Mouse (Mus musculus) intestine, embryonic 16.5 days (tissue): ENCODE measurements at regions not wholly inside any gene's neighbourhood (a gene's known extent, or its start where the extent isn't known, plus 50 kb on each side); places are given as distances from the start of the nearest gene placed in this dataset.

Experiments used
- ATAC-seq: fragments of 200-750 bp; cut with Nextera tagmentation; 2 replicates; pipeline ENCODE4 v1.8.0; 2017; ENCODE audit warnings: moderate TSS enrichment, moderate library complexity
- H3K27ac ChIP-seq: fragments of 300-500 bp; sonication (generic); 2 replicates; pipeline ENCODE4 v1.5.1; 2014; ENCODE audit warnings: mild to moderate bottlenecking, low read length
- H3K27me3 ChIP-seq: fragments of 300-500 bp; sonication (generic); replicated peaks from 2 replicates; pipeline ENCODE4 v1.6.1; 2014; ENCODE audit warnings: low read length, control low read depth, mixed read lengths; ENCODE audit not compliant: control insufficient read depth, insufficient read depth
- H3K36me3 ChIP-seq: fragments of 300-500 bp; sonication (generic); 2 replicates; pipeline ENCODE4 v1.6.1; 2014; ENCODE audit warnings: low read length, control low read depth; ENCODE audit not compliant: control insufficient read depth, insufficient read depth
- H3K4me1 ChIP-seq: fragments of 300-500 bp; sonication (generic); 2 replicates; pipeline ENCODE4 v1.6.1; 2014; ENCODE audit warnings: low read length, control low read depth, mixed read lengths; ENCODE audit not compliant: control insufficient read depth, insufficient read depth
- H3K4me2 ChIP-seq: fragments of 300-500 bp; sonication (generic); 2 replicates; pipeline ENCODE4 v1.6.1; 2014; ENCODE audit warnings: low read depth, low read length, control low read depth
- H3K4me3 ChIP-seq: fragments of 300-500 bp; sonication (generic); 2 replicates; pipeline ENCODE4 v1.5.1; 2014; ENCODE audit warnings: mild to moderate bottlenecking, low read length
- H3K9ac ChIP-seq: fragments of 300-500 bp; sonication (generic); 2 replicates; pipeline ENCODE4 v1.6.1; 2014; ENCODE audit warnings: low read depth, low read length
- H3K9me3 ChIP-seq: fragments of 300-500 bp; sonication (generic); 2 replicates; pipeline ENCODE4 v1.6.1; 2016; ENCODE audit warnings: low read length, control low read depth; ENCODE audit not compliant: control insufficient read depth
- WGBS: fragments of 180-500 bp; shearing (Covaris S2); extraction: QIAGEN DNeasy Blood & Tissue Kit; methylation state at CpG from one replicate; pipeline ENCODE4 v1.1.7; 2014; 5-methylcytosine and 5-hydroxymethylcytosine counted together

DNA sequence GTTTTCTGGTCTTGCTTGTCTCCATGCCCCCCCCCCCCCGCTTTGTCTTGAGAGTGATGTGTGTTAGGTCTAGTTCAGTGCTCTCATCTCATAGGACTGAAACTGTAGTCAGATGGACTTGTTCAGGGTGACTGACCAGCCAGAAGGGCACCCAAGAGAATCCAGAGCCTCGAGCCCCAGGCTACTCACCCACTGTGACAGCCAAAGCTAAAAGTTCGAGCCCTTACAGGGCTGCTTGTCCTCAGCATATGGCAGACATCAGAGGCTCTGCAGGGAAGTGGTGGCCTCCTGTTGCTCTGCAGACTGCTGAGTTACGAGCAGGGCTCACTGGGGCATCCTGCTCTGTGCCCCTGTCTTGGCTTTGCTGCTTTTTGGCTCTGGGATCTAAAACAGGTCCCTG is 64.9 kb downstream of the Fam43a start:
- Histone ChIP-seq H3K9ac (no peak overlapping the region), H3K36me3 (no peaks in the 10 kb centered on the region), H3K27me3 (no peaks in the 10 kb centered on the region), H3K4me1 (no peaks in the 10 kb centered on the region), H3K4me3 (no peak overlapping the region), H3K27ac (no peak overlapping the region), H3K4me2 (no peak overlapping the region), H3K9me3 (no peaks in the 10 kb centered on the region)
- ATAC-seq = no peak
- WGBS = 62% methylated on average over 4 of the region's 4 CpGs

DNA sequence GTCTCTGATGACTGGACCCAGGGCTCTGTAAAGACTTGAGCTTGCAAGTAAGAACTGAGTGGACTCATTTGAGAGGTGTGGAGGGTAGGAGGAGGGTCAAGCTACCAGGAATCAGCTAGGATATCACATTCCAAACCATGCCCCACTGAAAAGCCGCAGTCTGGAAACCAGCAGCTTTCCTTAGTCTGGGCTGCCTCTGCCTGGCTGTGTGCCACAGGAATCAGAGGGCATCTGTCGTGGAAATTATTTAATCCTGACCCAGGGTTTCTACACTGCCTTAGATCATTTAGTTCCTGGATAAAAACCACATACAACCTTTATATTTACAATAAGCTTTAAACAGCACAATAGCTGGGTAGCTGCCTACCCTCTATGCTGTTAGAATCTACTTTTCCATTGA is 66.4 kb downstream of the Fam43a start:
- WGBS = 63% methylated on average over 2 of the region's 2 CpGs
- Histone ChIP-seq H3K4me1 (no peaks in the 10 kb centered on the region), H3K4me2 (no peak overlapping the region)

DNA sequence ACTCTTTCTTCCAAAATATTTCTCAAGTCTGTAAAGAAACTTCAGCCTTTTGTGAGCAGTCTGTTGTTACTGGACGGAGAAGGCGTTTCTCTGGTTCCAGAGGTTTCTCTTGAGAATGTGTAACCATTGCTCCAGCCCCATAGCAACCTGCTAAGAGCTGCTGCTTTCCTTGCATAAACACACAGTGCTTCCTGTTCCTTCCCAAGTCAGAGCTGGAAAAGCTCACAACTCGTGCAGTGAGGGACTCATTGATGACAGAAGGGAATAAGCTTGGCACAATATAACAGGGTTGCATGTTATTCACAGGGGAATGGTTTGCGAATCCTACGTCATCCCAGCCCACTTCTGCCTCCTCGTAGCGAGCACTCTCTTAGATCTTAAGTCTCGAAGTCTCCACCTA is 70.4 kb downstream of the Fam43a start:
- WGBS = 53% methylated on average over 8 of the region's 8 CpGs
- H3K4me1 ChIP-seq = no peaks in the 10 kb centered on the region
- H3K27ac ChIP-seq = no peak overlapping the region
- no peak for ATAC-seq
- H3K9me3 ChIP-seq = no peaks in the 10 kb centered on the region
- no peak overlapping the region for H3K9ac ChIP-seq
- H3K36me3 ChIP-seq = no peaks in the 10 kb centered on the region
- H3K27me3 ChIP-seq = no peaks in the 10 kb centered on the region
- H3K4me3 ChIP-seq = no peak overlapping the region
- H3K4me2 ChIP-seq = no peak overlapping the region

More for the DNA sequence above, 66.4 kb downstream of the Fam43a start:
- no peak overlapping the region for H3K9ac ChIP-seq
- H3K9me3 ChIP-seq = no peaks in the 10 kb centered on the region
- ATAC-seq = no peak
- H3K4me3 ChIP-seq = no peak overlapping the region
- no peaks in the 10 kb centered on the region for H3K36me3 ChIP-seq
- no peaks in the 10 kb centered on the region for H3K27me3 ChIP-seq
- H3K27ac ChIP-seq = no peak overlapping the region

DNA sequence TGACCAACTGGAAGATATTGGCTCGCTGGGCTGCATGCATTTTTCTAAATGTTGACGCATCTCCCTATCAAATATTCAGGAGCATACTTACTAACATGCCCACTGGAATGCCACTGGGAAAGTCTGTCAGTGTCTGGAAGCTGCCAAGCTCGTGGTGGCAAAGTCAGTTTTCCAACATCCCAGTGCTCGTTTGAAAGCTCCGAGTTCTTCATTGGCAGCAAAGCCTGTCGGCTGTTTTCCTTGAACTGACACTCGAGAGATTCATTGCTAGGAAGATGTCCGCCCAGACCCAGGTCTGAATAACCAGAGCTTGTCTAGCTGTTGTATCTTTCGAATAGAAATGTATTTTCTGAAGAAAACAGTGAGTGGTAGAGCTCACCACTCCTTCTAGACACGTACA is 72.1 kb downstream of the Fam43a start:
- no peaks in the 10 kb centered on the region for H3K36me3 ChIP-seq
- no peak overlapping the region for H3K9ac ChIP-seq
- no peak for ATAC-seq
- no peaks in the 10 kb centered on the region for H3K9me3 ChIP-seq
- H3K27me3 ChIP-seq = no peaks in the 10 kb centered on the region
- H3K4me3 ChIP-seq = no peak overlapping the region
- WGBS = 70% methylated on average over 10 of the region's 10 CpGs
- H3K27ac ChIP-seq = no peak overlapping the region
- no peaks in the 10 kb centered on the region for H3K4me1 ChIP-seq
- H3K4me2 ChIP-seq = no peak overlapping the region

DNA sequence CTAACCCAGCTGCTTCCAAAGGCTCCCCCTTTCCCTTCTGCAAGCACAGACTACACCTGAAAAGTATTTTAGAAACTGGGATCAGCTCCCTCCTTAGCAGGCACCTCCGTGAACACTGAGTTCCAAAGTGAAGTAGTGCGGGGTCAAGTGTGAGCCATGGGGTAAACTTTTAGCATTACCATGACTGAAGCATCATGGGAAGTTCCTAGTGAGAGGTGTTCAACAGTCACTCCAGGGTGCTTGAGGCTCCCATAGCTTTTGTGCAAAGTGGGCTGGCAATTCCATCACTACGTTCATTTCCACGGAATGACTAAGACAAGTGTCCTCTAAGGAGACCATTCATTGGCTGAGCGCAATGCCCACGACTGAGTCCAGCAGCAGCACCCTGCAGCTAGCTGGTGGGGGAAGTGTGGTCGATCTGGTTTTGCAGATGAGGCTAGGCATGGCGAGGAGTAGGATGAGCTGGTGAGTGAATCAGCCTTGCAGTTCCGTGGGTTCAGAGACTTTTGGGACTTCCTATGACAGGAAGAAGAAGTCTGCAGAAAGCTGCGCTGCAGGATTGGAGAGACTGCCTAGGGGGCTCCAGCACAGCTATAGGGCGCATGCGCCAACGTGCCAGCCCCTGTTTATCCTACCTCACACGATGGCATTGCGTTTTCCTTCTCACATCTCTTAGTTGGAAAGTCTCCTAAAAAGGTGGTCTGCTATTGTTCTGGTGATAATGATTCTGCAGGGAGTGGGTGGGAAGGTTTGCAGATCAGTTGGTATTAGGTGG is 73.4 kb downstream of the Fam43a start:
- no peaks in the 10 kb centered on the region for H3K9me3 ChIP-seq
- WGBS = 65% methylated on average over 15 of the region's 15 CpGs
- H3K4me1 ChIP-seq = no peaks in the 10 kb centered on the region
- H3K27ac ChIP-seq = no peak overlapping the region
- H3K4me2 ChIP-seq = no peak overlapping the region
- no peaks in the 10 kb centered on the region for H3K27me3 ChIP-seq
- H3K9ac ChIP-seq = no peak overlapping the region
- no peaks in the 10 kb centered on the region for H3K36me3 ChIP-seq
- no peak overlapping the region for H3K4me3 ChIP-seq
- no peak for ATAC-seq

DNA sequence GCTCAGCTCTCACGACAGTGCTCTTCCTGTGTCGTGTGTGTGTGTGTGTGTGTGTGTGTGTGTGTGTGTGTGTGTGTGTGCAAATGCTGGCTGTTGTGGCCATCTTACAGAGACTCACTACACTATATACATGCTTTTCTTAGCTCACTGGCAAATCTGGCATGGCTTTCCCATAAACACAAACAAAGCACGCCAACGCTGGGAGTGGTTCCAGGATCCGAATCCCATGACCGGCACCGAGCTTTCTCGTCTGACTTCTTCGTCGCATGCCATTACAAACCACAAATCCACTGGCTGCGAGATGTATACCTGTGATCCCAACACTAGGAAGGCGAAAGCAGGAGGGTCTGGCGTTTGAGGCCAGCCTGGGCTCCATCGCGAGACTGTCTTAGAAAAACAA is 74.1 kb downstream of the Fam43a start:
- H3K27me3 ChIP-seq = no peaks in the 10 kb centered on the region
- H3K9ac ChIP-seq = no peak overlapping the region
- no peaks in the 10 kb centered on the region for H3K4me1 ChIP-seq
- ATAC-seq = no peak
- no peaks in the 10 kb centered on the region for H3K36me3 ChIP-seq
- no peak overlapping the region for H3K27ac ChIP-seq
- no peak overlapping the region for H3K4me2 ChIP-seq
- 77% methylated on average over 15 of the region's 15 CpGs for WGBS
- H3K9me3 ChIP-seq = no peaks in the 10 kb centered on the region
- no peak overlapping the region for H3K4me3 ChIP-seq

DNA sequence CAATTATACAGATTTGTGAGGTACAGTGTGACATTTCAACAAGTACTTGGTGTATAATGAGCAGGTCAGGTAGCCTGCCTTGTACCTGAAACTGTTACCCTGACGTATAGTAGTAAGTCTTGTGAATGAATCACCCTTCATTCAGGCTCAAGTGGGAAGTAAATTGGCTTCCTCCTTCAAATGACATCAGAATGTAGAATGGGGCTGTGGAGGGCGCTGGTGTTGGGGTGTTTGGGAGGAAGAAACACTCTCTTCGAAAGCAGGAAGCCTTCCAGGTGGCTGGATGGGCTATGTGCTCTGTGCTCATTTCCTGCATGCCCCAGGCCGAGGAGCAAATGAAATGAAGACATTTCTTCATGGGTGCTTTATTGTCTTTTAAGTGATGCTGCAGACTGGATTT is 76.3 kb downstream of the Fam43a start:
- no peak overlapping the region for H3K4me3 ChIP-seq
- no peak for ATAC-seq
- H3K36me3 ChIP-seq = no peaks in the 10 kb centered on the region
- H3K27me3 ChIP-seq = no peaks in the 10 kb centered on the region
- no peaks in the 10 kb centered on the region for H3K4me1 ChIP-seq
- H3K9me3 ChIP-seq = no peaks in the 10 kb centered on the region
- no peak overlapping the region for H3K27ac ChIP-seq
- no peak overlapping the region for H3K9ac ChIP-seq
- H3K4me2 ChIP-seq = no peak overlapping the region
- WGBS = 61% methylated on average over 4 of the region's 4 CpGs

DNA sequence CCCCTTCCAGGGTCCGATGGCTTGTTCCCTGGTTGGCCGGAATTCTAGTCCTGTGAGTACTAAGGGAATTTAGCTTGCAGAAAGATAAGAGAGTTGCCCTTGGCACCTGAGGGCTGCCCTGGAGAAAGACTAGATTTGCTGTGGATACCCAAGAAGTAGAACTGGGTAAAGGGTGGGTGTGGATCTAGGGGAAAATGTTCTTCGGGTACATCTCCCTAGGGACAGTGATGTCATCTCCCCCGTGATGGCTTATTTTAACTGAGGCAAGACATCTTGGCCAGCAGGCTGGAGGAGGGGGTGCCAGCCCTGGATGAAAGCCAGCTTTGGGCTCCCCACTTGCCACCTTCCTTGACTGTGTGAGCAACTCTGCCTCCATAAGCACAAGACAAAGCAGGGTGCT is 77.5 kb downstream of the Fam43a start:
- no peak overlapping the region for H3K27ac ChIP-seq
- no peak overlapping the region for H3K4me2 ChIP-seq
- WGBS = 87% methylated on average over 4 of the region's 4 CpGs
- no peaks in the 10 kb centered on the region for H3K9me3 ChIP-seq
- H3K9ac ChIP-seq = no peak overlapping the region
- ATAC-seq = no peak
- H3K4me1 ChIP-seq = no peaks in the 10 kb centered on the region
- H3K4me3 ChIP-seq = no peak overlapping the region
- no peaks in the 10 kb centered on the region for H3K36me3 ChIP-seq
- H3K27me3 ChIP-seq = no peaks in the 10 kb centered on the region

DNA sequence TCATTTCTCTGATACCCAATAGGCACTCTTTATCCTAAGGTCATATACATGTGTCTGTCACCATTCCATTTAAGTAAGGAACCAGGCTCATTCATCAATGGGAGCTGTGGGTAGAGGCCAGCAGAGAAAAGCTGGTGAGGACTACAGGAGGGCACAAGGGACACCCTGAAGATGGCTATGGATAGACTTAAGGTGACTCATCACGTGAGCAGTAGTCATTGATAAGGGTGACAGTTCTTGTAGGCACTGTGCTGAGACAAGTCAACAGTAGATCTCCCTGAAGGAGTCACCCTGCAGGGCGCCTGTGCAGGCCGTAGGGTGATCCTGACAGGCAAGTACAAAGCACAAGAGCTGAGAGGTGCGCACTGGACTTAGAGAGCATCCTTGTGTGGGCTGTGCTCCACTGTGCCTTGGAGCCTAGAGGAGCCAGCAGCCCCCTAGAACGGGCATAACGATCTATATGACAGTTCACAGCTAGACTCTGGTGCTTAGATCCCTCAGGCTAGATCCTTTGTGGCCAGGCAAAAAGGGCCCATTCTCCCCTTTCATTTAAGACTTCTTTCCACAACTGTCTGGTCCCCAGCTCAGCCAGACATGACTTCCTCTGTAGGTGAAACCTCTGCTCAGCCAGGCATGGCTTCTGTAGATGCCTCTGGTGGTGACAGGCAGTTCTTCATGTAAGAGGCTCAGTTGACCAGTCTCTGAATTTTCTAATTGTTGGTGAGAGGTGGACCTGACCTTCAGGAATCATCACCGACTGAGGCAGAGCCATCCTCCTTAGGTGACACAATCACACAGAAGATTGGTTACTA is 78.6 kb downstream of the Fam43a start:
- no peak for ATAC-seq
- Histone ChIP-seq H3K9me3 (no peaks in the 10 kb centered on the region), H3K4me3 (no peak overlapping the region), H3K27ac (no peak overlapping the region), H3K9ac (no peak overlapping the region), H3K27me3 (no peaks in the 10 kb centered on the region), H3K4me2 (no peak overlapping the region), H3K4me1 (no peaks in the 10 kb centered on the region), H3K36me3 (no peaks in the 10 kb centered on the region)
- WGBS = 89% methylated on average over 7 of the region's 7 CpGs
